Mouse (Mus musculus): ENCODE measurements at regions not wholly inside any gene's neighbourhood (a gene's known extent, or its start where the extent isn't known, plus 50 kb on each side); places are given as distances from the start of the nearest gene placed in this dataset.
"Not testable (repeated sequence)": the region's sequence is repeated elsewhere in the genome, so short reads cannot be mapped to it uniquely, and the experiment has no call there.

DNA sequence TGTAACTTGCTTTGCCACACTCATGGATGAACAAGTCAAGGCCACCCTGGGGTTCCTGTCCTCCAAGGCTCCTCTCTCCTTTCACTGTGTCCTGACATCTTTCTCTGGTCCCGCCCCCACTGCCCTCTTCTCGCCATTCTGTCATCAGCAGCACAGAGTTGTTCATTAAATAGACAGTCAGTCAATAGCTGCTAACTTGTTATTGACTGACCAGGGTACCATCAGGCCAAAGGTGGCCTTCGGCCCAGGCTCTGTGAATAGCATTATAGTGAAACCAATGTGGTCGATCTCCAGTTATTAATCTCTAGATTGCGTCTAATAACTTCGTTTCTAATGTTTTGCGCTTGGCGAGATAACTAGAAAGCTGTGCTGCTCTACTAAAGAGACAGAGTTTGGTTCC, 122.1 kb upstream of the Mrps10 start:
- Histone ChIP-seq H3K9me3 (replicated peaks; ENCODE audit: control insufficient read depth, insufficient read depth, low read length, poor library complexity, severe bottlenecking) (no peaks in the 10 kb centered on the region), H3K36me3 (ENCODE audit: control insufficient read depth, insufficient read depth, low read length, poor library complexity, severe bottlenecking) (no peaks in the 10 kb centered on the region), H3K4me1 (ENCODE audit: control insufficient read depth, insufficient read depth, low read length) (no peaks in the 10 kb centered on the region), H3K27ac (ENCODE audit: insufficient read depth, low read length) (no peak overlapping the region), H3K4me3 (ENCODE audit: low read depth, low read length) (no peak overlapping the region), H3K27me3 (ENCODE audit: control insufficient read depth, insufficient read depth, low read length, poor library complexity, severe bottlenecking) (no peaks in the 10 kb centered on the region), H3K9ac (ENCODE audit: low read depth, poor library complexity, severe bottlenecking) (no peak overlapping the region)
- TF ChIP-seq CTCF (IDR thresholded peaks at IDR 0.05; ENCODE audit: low read depth, low read length) (no peak), EP300 (IDR thresholded peaks at IDR 0.05; ENCODE audit: insufficient read depth, low read depth, low read length) (no peak), POLR2A (IDR thresholded peaks at IDR 0.05; ENCODE audit: insufficient read depth, low read length) (no peak)

DNA sequence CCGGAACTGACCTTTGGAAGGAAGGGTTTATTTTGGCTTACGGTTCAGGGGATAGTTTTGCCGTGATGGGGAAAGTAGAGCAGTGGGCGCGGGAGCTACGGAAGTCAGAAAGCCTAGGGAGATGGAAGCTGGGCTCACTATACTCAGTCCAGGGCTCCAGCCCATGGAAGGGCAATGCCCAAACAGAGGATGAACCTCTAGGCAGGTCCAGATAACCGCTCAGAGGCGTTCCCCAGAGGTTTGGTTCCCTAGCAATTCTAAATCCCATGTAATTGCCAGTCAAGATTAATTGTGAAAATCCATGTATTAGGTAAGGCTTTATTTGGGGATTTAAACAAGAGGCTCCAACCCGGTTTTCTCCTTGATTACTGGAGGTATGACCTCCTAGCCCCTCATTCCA, 123.1 kb upstream of the Mrps10 start:
- no peaks in the 10 kb centered on the region for H3K9me3 ChIP-seq (replicated peaks; ENCODE audit: control insufficient read depth, insufficient read depth, low read length, poor library complexity, severe bottlenecking)
- H3K4me1 ChIP-seq (ENCODE audit: control insufficient read depth, insufficient read depth, low read length), result no peaks in the 10 kb centered on the region
- H3K9ac ChIP-seq (ENCODE audit: low read depth, poor library complexity, severe bottlenecking), result no peak overlapping the region
- no peaks in the 10 kb centered on the region for H3K36me3 ChIP-seq (ENCODE audit: control insufficient read depth, insufficient read depth, low read length, poor library complexity, severe bottlenecking)
- H3K27me3 ChIP-seq (ENCODE audit: control insufficient read depth, insufficient read depth, low read length, poor library complexity, severe bottlenecking), result no peaks in the 10 kb centered on the region
- no peak overlapping the region for H3K27ac ChIP-seq (ENCODE audit: insufficient read depth, low read length)
- no peak overlapping the region for H3K4me3 ChIP-seq (ENCODE audit: low read depth, low read length)
- TF ChIP-seq EP300 (IDR thresholded peaks at IDR 0.05; ENCODE audit: insufficient read depth, low read depth, low read length) (no peak), POLR2A (IDR thresholded peaks at IDR 0.05; ENCODE audit: insufficient read depth, low read length) (no peak), CTCF (IDR thresholded peaks at IDR 0.05; ENCODE audit: low read depth, low read length) (no peak)

DNA sequence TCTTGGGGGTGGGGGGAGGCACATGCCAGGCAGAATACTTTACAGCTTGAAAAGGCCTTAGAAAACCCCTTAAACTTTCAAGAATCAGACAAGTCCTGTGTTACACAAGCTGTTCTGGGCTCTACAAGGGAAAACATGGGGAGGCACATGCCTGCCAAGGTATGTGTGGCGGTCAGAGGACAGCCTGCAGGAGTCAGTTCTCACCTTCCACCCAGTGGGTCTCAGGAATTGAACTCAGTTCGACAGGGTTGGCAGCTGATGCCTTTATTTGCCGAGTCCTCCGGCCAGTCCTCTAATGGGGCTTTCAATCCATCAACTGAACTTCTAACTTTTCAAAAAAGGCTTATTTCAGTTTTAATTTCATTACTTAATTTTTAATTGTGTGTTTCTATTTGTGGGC, 129.6 kb upstream of the Mrps10 start:
- Histone ChIP-seq H3K27ac (ENCODE audit: insufficient read depth, low read length) (no peak overlapping the region), H3K4me1 (ENCODE audit: control insufficient read depth, insufficient read depth, low read length) (no peaks in the 10 kb centered on the region), H3K9me3 (replicated peaks; ENCODE audit: control insufficient read depth, insufficient read depth, low read length, poor library complexity, severe bottlenecking) (no peaks in the 10 kb centered on the region), H3K27me3 (ENCODE audit: control insufficient read depth, insufficient read depth, low read length, poor library complexity, severe bottlenecking) (no peaks in the 10 kb centered on the region), H3K9ac (ENCODE audit: low read depth, poor library complexity, severe bottlenecking) (no peak overlapping the region), H3K36me3 (ENCODE audit: control insufficient read depth, insufficient read depth, low read length, poor library complexity, severe bottlenecking) (no peaks in the 10 kb centered on the region), H3K4me3 (ENCODE audit: low read depth, low read length) (no peak overlapping the region)
- TF ChIP-seq POLR2A (IDR thresholded peaks at IDR 0.05; ENCODE audit: insufficient read depth, low read length) (no peak), EP300 (IDR thresholded peaks at IDR 0.05; ENCODE audit: insufficient read depth, low read depth, low read length) (no peak), CTCF (IDR thresholded peaks at IDR 0.05; ENCODE audit: low read depth, low read length) (no peak)

- not testable (repeated sequence) for H3K36me3 ChIP-seq (ENCODE audit: control insufficient read depth, insufficient read depth, low read length, poor library complexity, severe bottlenecking); H3K4me3 ChIP-seq (ENCODE audit: low read depth, low read length); H3K4me1 ChIP-seq (ENCODE audit: control insufficient read depth, insufficient read depth, low read length); H3K27ac ChIP-seq (ENCODE audit: insufficient read depth, low read length); H3K27me3 ChIP-seq (ENCODE audit: control insufficient read depth, insufficient read depth, low read length, poor library complexity, severe bottlenecking); H3K9me3 ChIP-seq (replicated peaks; ENCODE audit: control insufficient read depth, insufficient read depth, low read length, poor library complexity, severe bottlenecking); H3K9ac ChIP-seq (ENCODE audit: low read depth, poor library complexity, severe bottlenecking)
- peak; percentile 0 for TF ChIP-seq CTCF (IDR thresholded peaks at IDR 0.05; ENCODE audit: low read depth, low read length)
Measured at GRCm38 (mm10) chr17:47237881-47238280, 130.8 kb upstream of the Mrps10 start.

DNA sequence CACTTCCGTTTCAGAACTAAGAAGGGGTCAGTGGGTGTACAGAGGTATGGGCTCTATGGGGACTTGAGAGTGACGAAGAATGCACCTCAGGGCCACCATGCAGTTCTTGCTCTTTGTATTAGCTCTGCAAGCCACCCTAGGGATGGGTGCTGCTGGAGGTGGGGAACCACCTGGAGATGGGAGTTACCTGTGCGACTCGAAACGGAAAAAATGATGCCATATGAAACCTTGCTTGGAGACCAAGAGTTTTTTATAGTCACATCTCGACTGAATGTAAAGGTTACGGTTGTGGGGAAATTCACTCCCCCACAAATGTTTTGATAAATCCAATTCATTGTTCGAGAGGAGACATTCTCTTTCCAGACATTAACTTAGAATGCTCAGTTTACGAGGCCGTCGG, 134.3 kb upstream of the Mrps10 start:
- H3K4me1 ChIP-seq (ENCODE audit: control insufficient read depth, insufficient read depth, low read length), result no peaks in the 10 kb centered on the region
- H3K36me3 ChIP-seq (ENCODE audit: control insufficient read depth, insufficient read depth, low read length, poor library complexity, severe bottlenecking), result 0 out of 2 replicates have a peak, but pooled peaks cover 3% of the 10 kb centered on the region
- TF ChIP-seq POLR2A (IDR thresholded peaks at IDR 0.05; ENCODE audit: insufficient read depth, low read length), result no peak
- TF ChIP-seq CTCF (IDR thresholded peaks at IDR 0.05; ENCODE audit: low read depth, low read length), result no peak
- TF ChIP-seq EP300 (IDR thresholded peaks at IDR 0.05; ENCODE audit: insufficient read depth, low read depth, low read length), result no peak
- no peaks in the 10 kb centered on the region for H3K27me3 ChIP-seq (ENCODE audit: control insufficient read depth, insufficient read depth, low read length, poor library complexity, severe bottlenecking)
- no peak overlapping the region for H3K4me3 ChIP-seq (ENCODE audit: low read depth, low read length)
- no peak overlapping the region for H3K9ac ChIP-seq (ENCODE audit: low read depth, poor library complexity, severe bottlenecking)
- H3K27ac ChIP-seq (ENCODE audit: insufficient read depth, low read length), result no peak overlapping the region
- no peaks in the 10 kb centered on the region for H3K9me3 ChIP-seq (replicated peaks; ENCODE audit: control insufficient read depth, insufficient read depth, low read length, poor library complexity, severe bottlenecking)

- Histone ChIP-seq H3K27ac (ENCODE audit: insufficient read depth, low read length) (no peak overlapping the region), H3K36me3 (ENCODE audit: control insufficient read depth, insufficient read depth, low read length, poor library complexity, severe bottlenecking) (0 out of 2 replicates have a peak, but pooled peaks cover 3% of the 10 kb centered on the region), H3K9me3 (replicated peaks; ENCODE audit: control insufficient read depth, insufficient read depth, low read length, poor library complexity, severe bottlenecking) (no peaks in the 10 kb centered on the region), H3K9ac (ENCODE audit: low read depth, poor library complexity, severe bottlenecking) (no peak overlapping the region), H3K27me3 (ENCODE audit: control insufficient read depth, insufficient read depth, low read length, poor library complexity, severe bottlenecking) (no peaks in the 10 kb centered on the region), H3K4me1 (ENCODE audit: control insufficient read depth, insufficient read depth, low read length) (no peaks in the 10 kb centered on the region), H3K4me3 (ENCODE audit: low read depth, low read length) (no peak overlapping the region)
- TF ChIP-seq POLR2A (IDR thresholded peaks at IDR 0.05; ENCODE audit: insufficient read depth, low read length) (no peak), CTCF (IDR thresholded peaks at IDR 0.05; ENCODE audit: low read depth, low read length) (no peak), EP300 (IDR thresholded peaks at IDR 0.05; ENCODE audit: insufficient read depth, low read depth, low read length) (no peak)
Measured at GRCm38 (mm10) chr17:47233003-47233678, 135.5 kb upstream of the Mrps10 start.
